Mouse (Mus musculus) duodenum, adult 2 months (tissue): ENCODE data around the gene Cyp2a5. TPM values are rescaled to one million over a fixed set of nuclear protein-coding genes. Genes with fewer than 3 reads are reported as not detected.

Experiments
- polyA plus RNA-seq: library from polyadenylated mRNA; depleted of rRNA; stranded (reverse); fragments of >200 nt; gene quantifications from 2 replicates; pipeline ENCODE4 v1.2.3, GENCODE M21; 2012; ENCODE audit warnings: low replicate concordance; rRNA removed

The Cyp2a5 gene
- 0.05 TPM in 1 of 2 replicates, not detected in the other for polyA plus RNA-seq

DNA sequence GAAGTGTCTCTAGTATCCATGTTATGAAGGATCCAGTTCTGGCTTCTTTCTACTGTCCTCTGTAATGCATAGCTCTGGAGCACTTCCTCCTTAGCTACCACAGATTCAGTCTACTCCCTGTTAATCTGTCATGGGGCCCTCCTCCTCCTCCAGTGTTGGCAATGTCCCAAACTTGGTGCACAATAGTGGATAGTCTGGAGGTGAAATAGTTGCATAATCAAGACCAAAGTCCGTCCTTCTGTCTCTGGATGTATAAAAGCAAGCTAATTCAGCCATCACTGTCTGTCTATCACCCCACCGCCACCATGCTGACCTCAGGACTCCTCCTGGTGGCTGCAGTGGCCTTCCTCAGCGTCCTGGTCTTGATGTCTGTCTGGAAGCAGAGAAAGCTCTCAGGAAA is at the start of gene Cyp2a5:
Gene Cyp2a5, plus strand, starts transcription at position 247 of the 400 bp plus-strand sequence.

DNA sequence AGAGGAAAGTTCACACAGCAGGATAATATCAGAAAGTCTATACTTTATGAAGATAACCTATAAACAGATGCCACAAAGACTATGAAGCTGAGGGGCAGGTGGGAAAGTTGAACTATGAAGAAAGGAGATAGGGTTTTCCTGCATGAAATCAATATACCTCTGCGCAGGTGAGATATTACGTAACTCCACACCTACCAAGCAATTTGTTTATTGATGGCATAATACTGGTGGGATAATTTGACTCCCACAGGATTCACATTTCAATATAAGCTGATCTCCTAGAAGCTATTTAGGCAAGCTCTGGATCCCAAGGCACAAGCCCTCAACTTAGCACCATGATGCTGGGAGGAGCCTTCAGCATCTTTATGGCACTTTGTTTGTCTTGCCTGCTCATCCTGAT is 26.5 kb upstream of the Cyp2a5 start, which contains the start of gene Cyp2g1:
Gene Cyp2g1, plus strand, starts transcription at position 301 of the 400 bp plus-strand sequence.

Other genes starting within 250 kb of the Cyp2a5 start
- not detected in 2 replicates for gene Vmn1r185, start 216.8 kb upstream of the Cyp2a5 start, polyA plus RNA-seq
- gene Cyp2b23, start 148.9 kb upstream of the Cyp2a5 start, polyA plus RNA-seq: not detected in 2 replicates
- gene Cyp2b19, start 78.2 kb upstream of the Cyp2a5 start, polyA plus RNA-seq: not detected in 2 replicates
- gene Cyp2g1, start 26.4 kb upstream of the Cyp2a5 start, polyA plus RNA-seq: not detected in 2 replicates
- gene Cyp2a22, start 104.1 kb downstream of the Cyp2a5 start, polyA plus RNA-seq: not detected in 2 replicates
- 0.11 and 0.57 TPM in 2 replicates for gene Cyp2a12, start 193.8 kb downstream of the Cyp2a5 start, polyA plus RNA-seq